Mouse (Mus musculus) limb, embryonic 14.5 days (tissue): ENCODE measurements around the gene Clnk. TPM values are rescaled to one million over a fixed set of nuclear protein-coding genes. Genes with fewer than 3 reads are reported as not detected.
A peak's percentile ranks its signal among the peaks of the same experiment; 100 is the strongest.

Experiments
- ATAC-seq: fragments of 200-750 bp; cut with Nextera tagmentation; 2 replicates; pipeline ENCODE4 v1.8.0; 2017; ENCODE audit warnings: low read depth, moderate number of reproducible peaks, moderate TSS enrichment; ENCODE audit not compliant: low FRiP score
- DNase-seq: peaks from one replicate; pipeline ENCODE4 v3.0.0-alpha.2; 2015; ENCODE audit warnings: low spot score
- H3K27ac ChIP-seq: fragments of 300-500 bp; sonication (generic); replicated peaks from 2 replicates; pipeline ENCODE4 v1.5.1; 2014; ENCODE audit warnings: low read depth, mild to moderate bottlenecking, low read length, moderate library complexity, mixed read lengths
- H3K27me3 ChIP-seq: fragments of 300-500 bp; sonication (generic); 2 replicates; pipeline ENCODE4 v1.6.1; 2014; ENCODE audit warnings: low read length, mixed read lengths; ENCODE audit not compliant: control insufficient read depth, insufficient read depth
- H3K36me3 ChIP-seq: fragments of 300-500 bp; sonication (generic); 2 replicates; pipeline ENCODE4 v1.6.1; 2014; ENCODE audit warnings: mild to moderate bottlenecking, low read length, moderate library complexity, mixed read lengths; ENCODE audit not compliant: control insufficient read depth, insufficient read depth
- H3K4me1 ChIP-seq: fragments of 300-500 bp; sonication (generic); 2 replicates; pipeline ENCODE4 v1.6.1; 2014; ENCODE audit warnings: antibody characterized with exemption, low read length, mixed read lengths; ENCODE audit not compliant: control insufficient read depth, insufficient read depth
- H3K4me2 ChIP-seq: fragments of 300-500 bp; sonication (generic); replicated peaks from 2 replicates; pipeline ENCODE4 v1.6.1; 2014; ENCODE audit warnings: low read depth, mild to moderate bottlenecking, low read length, moderate library complexity; ENCODE audit not compliant: severe bottlenecking
- H3K4me3 ChIP-seq: fragments of 300-500 bp; sonication (generic); replicated peaks from 2 replicates; pipeline ENCODE4 v1.5.1; 2014; ENCODE audit warnings: low read length
- H3K9ac ChIP-seq: fragments of 300-500 bp; sonication (generic); 2 replicates; pipeline ENCODE4 v1.6.1; 2014; ENCODE audit warnings: mild to moderate bottlenecking, low read depth, low read length, moderate library complexity; ENCODE audit not compliant: severe bottlenecking
- H3K9me3 ChIP-seq: fragments of 300-500 bp; sonication (generic); 2 replicates; pipeline ENCODE4 v1.6.1; 2016; ENCODE audit warnings: low read length; ENCODE audit not compliant: control insufficient read depth
- POLR2A ChIP-seq: fragments of 200-500 bp; IDR thresholded peaks from 2 replicates; pipeline ENCODE4 v1.8.0; 2012; ENCODE audit warnings: inconsistent platforms, mild to moderate bottlenecking, moderate library complexity, borderline replicate concordance; ENCODE audit not compliant: insufficient read depth, insufficient read length; ENCODE audit errors: extremely low read depth
- WGBS: fragments of 180-500 bp; shearing (Covaris S2); extraction: QIAGEN DNeasy Blood & Tissue Kit; methylation state at CpG from one replicate; pipeline ENCODE4 v1.1.7; 2014; 5-methylcytosine and 5-hydroxymethylcytosine counted together
- polyA plus RNA-seq, 2 experiments: library from polyadenylated mRNA; depleted of rRNA in 1 of 2; stranded (reverse) in 1 of 2; unstranded in 1 of 2; fragments of >200 nt; fragmentation: Nextera tagmentation in 1 of 2; extraction: Ambion mirVana in 1 of 2; gene quantifications; 2 replicates each; pipeline versions ENCODE4 v1.2.1 to v1.2.3; 2012 to 2014

Gene Clnk
- polyA plus RNA-seq, 2 experiments = 0.11 to 0.18 TPM

DNA sequence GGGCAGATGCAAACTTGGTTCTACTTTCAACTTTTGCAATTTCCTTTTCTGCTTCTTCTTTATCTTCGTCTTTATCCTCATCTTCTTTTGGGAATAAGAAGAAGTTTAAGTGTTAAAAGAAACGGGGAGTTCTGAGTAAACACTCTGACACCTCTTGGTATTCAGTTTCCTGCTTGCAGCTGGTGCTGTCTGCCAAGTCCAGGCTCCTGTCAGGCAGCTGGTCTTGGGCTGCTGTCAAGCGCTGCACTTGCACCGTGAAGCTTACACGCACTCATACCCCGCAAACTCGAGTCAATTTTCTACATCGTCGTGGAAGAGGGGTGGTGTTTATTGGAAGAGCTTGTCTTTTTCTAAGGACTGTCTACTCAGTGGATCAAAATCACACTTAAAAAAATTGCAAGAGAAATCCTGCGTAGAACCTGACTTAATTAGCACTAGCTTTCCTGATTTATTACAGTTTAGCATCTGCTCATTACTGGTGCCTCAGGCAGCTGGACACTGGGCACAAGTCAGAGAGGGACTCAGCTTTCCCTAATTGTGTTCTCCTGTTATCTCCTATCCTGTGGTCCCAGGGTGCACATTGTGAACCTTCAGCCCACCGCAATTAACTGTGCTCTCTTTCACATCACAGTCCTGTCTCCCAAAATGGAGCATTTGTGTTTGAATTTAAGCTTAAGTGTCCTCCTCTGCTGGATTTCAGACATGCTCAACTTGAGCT is 3.5 kb upstream of the Clnk start:
- H3K27ac ChIP-seq = no peak overlapping the region
- no peaks in the 10 kb centered on the region for H3K36me3 ChIP-seq
- no peak overlapping the region for H3K9ac ChIP-seq
- peak; percentile 78 for ATAC-seq
- H3K27me3 ChIP-seq = no peaks in the 10 kb centered on the region
- no peak overlapping the region for H3K4me3 ChIP-seq
- H3K4me1 ChIP-seq = peaks cover 2% of the 10 kb centered on the region; the same call in 1 of the 2 replicates
- peak; percentile 29 for DNase-seq
- no peak for TF ChIP-seq POLR2A
- H3K9me3 ChIP-seq = no peaks in the 10 kb centered on the region
- no peak overlapping the region; the same call in 1 of the 2 replicates for H3K4me2 ChIP-seq
- 11% methylated on average over 11 of the region's 11 CpGs for WGBS

DNA sequence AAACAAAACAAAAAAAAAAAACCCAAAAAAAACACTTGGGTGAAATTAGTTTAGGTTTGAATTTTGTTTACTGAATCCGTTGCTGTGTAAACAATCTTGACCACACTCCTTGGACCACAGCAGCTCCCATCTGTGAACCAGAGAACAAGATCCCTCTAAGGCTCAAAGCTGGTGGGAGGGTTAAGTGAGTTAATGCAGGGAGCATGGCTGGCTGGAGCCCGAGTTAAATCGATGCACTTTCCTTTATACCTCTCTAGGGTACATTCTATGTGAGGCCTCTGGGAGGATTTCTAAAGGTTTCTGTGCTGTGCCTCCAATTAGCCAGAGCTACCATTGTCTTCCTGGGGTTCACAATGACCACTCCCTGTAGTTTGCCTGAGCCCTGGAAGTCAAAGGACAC is 1.2 kb downstream of the Clnk start:
- H3K27ac ChIP-seq = no peak overlapping the region
- DNase-seq = no peak

DNA sequence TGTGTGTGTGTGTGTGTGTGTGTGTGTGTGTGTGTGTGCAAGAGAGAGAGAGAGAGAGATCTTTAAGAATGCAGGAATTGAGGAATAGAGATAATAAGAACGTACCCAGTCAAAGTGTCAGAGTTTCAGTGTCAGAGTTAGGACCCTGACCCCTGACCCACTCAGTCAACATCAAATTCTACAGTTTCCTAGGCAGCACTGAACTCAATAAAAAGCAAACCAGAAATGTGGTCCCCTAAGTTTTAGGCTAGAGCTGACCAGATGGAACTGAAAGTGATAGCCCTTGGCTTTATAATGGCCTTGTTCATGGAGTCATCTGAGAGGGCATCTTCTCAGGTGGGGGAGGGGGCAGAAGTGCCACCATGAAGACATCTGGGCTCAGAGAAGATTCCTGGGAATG is 1.7 kb downstream of the Clnk start:
- 55% methylated on average over 1 of the region's 1 CpGs for WGBS

More for the DNA sequence above, 1.2 kb downstream of the Clnk start:
- WGBS = 29% methylated on average over 3 of the region's 3 CpGs
- no peaks in the 10 kb centered on the region for H3K36me3 ChIP-seq
- TF ChIP-seq POLR2A = no peak
- no peak overlapping the region for H3K4me2 ChIP-seq
- H3K4me3 ChIP-seq = no peak overlapping the region
- no peaks in the 10 kb centered on the region for H3K9me3 ChIP-seq
- H3K4me1 ChIP-seq = peaks cover 2% of the 10 kb centered on the region; the same call in 1 of the 2 replicates
- H3K9ac ChIP-seq = no peak overlapping the region
- H3K27me3 ChIP-seq = no peaks in the 10 kb centered on the region
- no peak for ATAC-seq

DNA sequence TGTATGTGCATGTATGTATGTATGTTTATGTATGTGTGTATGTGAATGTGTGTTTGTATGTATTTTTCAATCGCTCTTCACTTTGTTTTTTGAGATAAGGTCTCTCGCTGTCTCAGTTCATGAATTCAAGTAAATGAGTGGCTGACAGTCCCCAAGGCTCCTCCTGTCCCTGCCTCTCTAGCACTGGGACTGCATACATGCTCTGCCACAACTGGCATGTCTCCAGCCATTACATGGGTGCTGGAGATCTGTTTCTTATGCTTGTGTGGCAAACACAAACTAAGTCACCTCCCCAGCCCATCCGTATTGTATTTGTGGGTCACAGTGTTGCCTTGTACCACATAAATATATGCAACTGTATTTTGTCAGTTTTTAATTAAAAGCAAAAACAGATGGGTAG is 3.7 kb downstream of the Clnk start:
- no peak for TF ChIP-seq POLR2A
- no peak for ATAC-seq
- no peaks in the 10 kb centered on the region for H3K9me3 ChIP-seq
- H3K36me3 ChIP-seq = no peaks in the 10 kb centered on the region
- H3K4me3 ChIP-seq = no peak overlapping the region
- H3K9ac ChIP-seq = no peak overlapping the region
- H3K27ac ChIP-seq = no peak overlapping the region
- H3K27me3 ChIP-seq = no peaks in the 10 kb centered on the region
- 92% methylated on average over 3 of the region's 3 CpGs for WGBS
- no peaks in the 10 kb centered on the region for H3K4me1 ChIP-seq
- no peak overlapping the region for H3K4me2 ChIP-seq
- no peak for DNase-seq

More for the DNA sequence above, 1.7 kb downstream of the Clnk start:
- DNase-seq = no peak
- H3K9me3 ChIP-seq = no peaks in the 10 kb centered on the region
- no peak overlapping the region for H3K9ac ChIP-seq
- TF ChIP-seq POLR2A = no peak
- ATAC-seq = no peak
- no peak overlapping the region for H3K4me3 ChIP-seq
- H3K27ac ChIP-seq = no peak overlapping the region
- H3K4me1 ChIP-seq = peaks cover under 1% of the 10 kb centered on the region; the same call in 1 of the 2 replicates
- H3K36me3 ChIP-seq = no peaks in the 10 kb centered on the region
- H3K27me3 ChIP-seq = no peaks in the 10 kb centered on the region
- no peak overlapping the region for H3K4me2 ChIP-seq

DNA sequence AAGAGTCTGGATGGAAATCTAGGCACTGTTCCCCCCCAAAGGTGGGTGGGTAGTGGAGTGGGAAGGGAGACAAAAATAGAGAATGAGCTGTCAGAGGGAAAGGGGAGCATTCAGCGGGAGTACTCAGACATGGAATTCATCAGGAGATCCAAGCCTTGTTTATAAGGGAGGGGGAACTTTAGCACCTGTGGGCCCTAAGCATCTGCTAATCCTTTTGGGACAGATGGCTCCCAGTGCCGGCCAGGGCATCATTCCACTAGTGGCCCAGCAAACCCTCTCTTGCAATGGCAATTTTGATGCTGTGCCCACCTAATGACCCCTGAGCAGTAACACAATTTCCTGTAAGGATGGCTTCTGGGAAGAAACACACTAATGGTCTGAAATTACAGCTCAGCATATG is 5.0 kb downstream of the Clnk start:
- TF ChIP-seq POLR2A = no peak
- Histone ChIP-seq H3K36me3 (no peaks in the 10 kb centered on the region), H3K9me3 (no peaks in the 10 kb centered on the region), H3K4me3 (no peak overlapping the region), H3K27me3 (no peaks in the 10 kb centered on the region), H3K4me1 (no peaks in the 10 kb centered on the region), H3K27ac (no peak overlapping the region), H3K9ac (no peak overlapping the region), H3K4me2 (no peak overlapping the region)
- 28% methylated on average over 2 of the region's 2 CpGs for WGBS
- DNase-seq = no peak
- no peak for ATAC-seq
